Mouse (Mus musculus) brain, embryonic 14.5 days (tissue): ENCODE data around the gene 1700025G04Rik. TPM values are rescaled to one million over a fixed set of nuclear protein-coding genes. Genes with fewer than 3 reads are reported as not detected.

Experiments used
- DNase-seq: peaks from one replicate; pipeline ENCODE4 v3.0.0-alpha.2; 2011; ENCODE audit warnings: low read depth
- CTCF ChIP-seq: fragments of 200-500 bp; IDR thresholded peaks from 2 replicates; pipeline ENCODE4 v1.5.1; 2012; ENCODE audit warnings: inconsistent platforms, mild to moderate bottlenecking, moderate library complexity, borderline replicate concordance; ENCODE audit not compliant: insufficient read depth, insufficient read length; ENCODE audit errors: extremely low read depth
- POLR2A ChIP-seq: fragments of 200-500 bp; IDR thresholded peaks from 2 replicates; pipeline ENCODE4 v1.6.1; 2012; ENCODE audit warnings: mild to moderate bottlenecking, inconsistent platforms, borderline replicate concordance; ENCODE audit not compliant: poor library complexity, insufficient read depth, insufficient read length, severe bottlenecking; ENCODE audit errors: extremely low read depth
- polyA plus RNA-seq: library from polyadenylated mRNA; depleted of rRNA; stranded (reverse); fragments of >200 nt; gene quantifications from 2 replicates; pipeline ENCODE4 v1.2.3, GENCODE M21; 2012

Gene 1700025G04Rik
- polyA plus RNA-seq, 1 experiment: 26.3 TPM

DNA sequence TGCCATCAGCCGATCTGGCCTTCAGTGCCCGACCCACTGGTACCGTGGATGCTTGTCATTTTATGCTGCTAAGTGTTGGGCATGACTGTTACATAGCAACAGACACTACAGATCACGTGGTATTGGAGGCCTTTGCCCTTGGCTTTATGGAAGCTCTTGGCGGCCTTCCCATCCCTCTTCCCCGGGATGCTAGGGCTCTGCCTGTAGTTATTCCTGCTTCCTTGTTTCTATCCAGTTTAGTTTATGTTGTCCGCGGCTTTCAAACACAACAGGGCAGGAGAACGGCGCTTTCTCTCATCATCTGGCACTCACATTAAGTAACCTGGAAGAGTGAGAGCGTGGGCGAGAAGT, 226.2 kb downstream of the 1700025G04Rik start:
- DNase-seq: peak; percentile 48
- no peak for TF ChIP-seq POLR2A
- TF ChIP-seq CTCF: no peak

GRCm38 (mm10) chr1:151863135-151863796, 226.7 kb downstream of the 1700025G04Rik start:
- TF ChIP-seq POLR2A: no peak
- TF ChIP-seq CTCF: no peak

GRCm38 (mm10) chr1:151862109-151862508, 227.8 kb downstream of the 1700025G04Rik start:
- no peak for DNase-seq
- no peak for TF ChIP-seq CTCF
- TF ChIP-seq POLR2A: no peak

More at GRCm38 (mm10) chr1:151863135-151863796, 226.7 kb downstream of the 1700025G04Rik start:
- no peak for DNase-seq

DNA sequence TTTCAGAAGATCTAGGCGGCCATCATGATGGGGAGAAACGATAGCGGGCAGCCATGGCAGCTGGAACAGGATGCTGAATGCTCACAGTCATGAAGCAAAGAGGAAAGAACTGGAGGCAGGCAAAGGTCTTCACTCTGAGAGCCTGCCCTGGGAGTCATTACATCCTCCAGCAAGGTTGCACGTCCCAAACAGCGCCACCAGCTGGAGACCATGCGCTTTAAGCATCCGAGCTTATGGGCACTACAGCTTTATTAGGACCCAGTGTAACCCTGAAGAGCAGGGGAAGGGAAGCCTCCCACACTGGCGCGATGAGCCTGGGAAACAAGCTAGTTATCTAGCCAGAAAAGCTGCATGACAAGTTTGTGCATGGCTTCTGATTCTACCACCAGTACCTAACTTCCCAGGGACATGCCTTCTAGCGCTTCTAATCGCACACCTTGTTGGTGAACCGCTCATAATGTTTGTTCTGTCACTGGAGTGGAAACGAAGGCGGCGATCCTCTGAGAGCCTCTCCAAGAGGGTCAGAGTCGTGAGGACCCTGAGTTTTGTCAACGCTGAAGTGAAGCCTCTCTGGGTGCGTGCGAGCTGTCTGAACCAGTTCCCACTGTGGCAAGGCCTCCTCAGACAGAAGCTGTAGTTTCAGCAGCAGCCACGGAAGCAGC, 228.5 kb downstream of the 1700025G04Rik start:
- DNase-seq: no peak
- TF ChIP-seq POLR2A: no peak
- no peak for TF ChIP-seq CTCF

- DNase-seq: no peak
- TF ChIP-seq POLR2A: no peak
- no peak for TF ChIP-seq CTCF
These were observed 231.5 kb downstream of the 1700025G04Rik start for GRCm38 (mm10) chr1:151858474-151858873.

GRCm38 (mm10) chr1:151855561-151855960, 234.4 kb downstream of the 1700025G04Rik start:
- no peak for DNase-seq
- TF ChIP-seq CTCF (no peak), POLR2A (no peak)

- peak; percentile 59 for DNase-seq
- TF ChIP-seq POLR2A (no peak), CTCF (no peak)
These were observed 237.9 kb downstream of the 1700025G04Rik start for GRCm38 (mm10) chr1:151851976-151852375.

DNA sequence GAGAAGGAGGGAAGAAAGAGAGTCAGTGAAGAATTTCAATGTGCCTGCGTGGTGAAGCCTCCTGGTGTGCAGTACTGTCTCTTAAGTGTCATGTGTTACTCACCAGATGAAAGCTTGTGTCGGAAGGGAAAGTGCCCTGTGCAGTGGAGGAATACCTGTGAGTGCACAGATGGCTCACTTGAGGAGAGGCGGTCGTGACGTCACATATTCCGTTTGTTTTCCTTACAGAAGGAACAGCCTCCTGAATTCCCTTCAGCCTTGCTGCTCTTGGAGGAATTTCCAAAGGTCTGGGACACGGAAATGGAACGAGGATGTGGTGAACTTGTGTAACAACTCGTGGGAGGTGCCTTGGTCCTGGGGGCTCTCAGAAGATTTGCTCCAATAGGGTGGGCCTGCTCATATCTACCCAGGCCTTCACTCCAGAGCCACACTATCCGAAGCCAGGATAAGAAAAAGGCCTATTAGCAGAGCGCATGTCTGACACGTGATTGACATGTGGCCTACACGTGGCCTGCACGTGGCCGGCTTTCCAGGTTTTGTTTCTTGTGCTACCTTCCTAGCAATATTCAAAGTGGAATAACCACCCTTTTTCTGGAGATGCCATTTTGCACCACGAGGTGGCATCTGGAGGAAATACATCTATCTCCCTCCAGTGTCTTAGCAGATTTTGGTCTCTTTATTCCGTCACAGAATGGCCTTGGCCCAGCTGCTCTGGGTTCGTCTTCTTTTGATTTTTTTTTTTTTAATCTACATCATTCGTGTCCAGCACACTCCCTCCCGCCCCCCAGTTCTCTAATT, 238.7 kb downstream of the 1700025G04Rik start:
- peak; percentile 43 for DNase-seq
- TF ChIP-seq CTCF (no peak), POLR2A (no peak)

DNA sequence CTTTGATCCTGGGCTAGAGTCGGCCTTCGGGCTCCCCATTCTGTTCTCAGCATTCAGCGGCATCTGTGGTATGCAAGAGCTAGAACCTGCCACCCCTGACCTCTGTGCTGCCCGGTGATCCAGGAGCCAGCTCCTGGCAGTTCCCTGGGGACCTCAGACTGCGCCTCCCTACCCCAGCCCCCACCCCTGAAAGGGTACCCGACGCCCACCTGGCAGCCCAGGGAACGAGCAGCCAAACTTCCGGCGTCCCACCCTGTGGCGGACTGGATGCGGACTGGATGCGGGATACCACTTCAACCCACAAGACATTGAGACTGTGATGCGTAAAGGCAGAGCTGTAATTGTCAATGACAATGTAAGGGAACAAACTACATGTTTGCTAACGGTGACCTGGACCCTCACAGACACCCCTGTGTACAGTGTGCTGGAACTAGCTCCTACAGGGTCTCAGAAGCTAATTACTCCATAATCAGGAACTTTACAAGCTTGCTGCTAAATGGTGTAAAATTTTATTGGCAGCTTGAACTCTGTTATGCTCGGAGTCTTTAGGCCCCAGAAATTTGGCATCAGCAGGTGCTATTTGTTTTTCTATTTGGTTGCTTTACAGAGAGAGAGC, 239.8 kb downstream of the 1700025G04Rik start:
- TF ChIP-seq CTCF (no peak), POLR2A (no peak)
- no peak for DNase-seq

DNA sequence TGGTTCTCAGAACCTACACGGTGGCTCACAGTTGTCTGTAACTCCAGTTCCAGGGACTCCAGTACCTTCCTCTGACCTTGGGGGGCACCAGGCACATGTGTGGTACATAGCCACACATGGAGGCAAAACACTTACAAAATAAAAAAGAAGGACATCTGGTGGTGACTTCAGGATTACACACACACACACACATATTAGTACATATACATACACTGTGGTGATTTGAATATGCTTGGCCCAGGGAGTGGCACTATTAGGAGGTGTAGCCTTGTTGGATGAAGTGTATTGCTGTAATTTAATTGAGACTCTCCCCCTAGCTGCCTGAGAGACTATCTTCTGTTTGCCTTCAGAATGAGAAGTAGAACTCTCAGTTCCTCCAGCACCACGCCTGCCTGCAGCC, 241.6 kb downstream of the 1700025G04Rik start:
- TF ChIP-seq CTCF: no peak
- no peak for TF ChIP-seq POLR2A
- no peak for DNase-seq
